Mouse (Mus musculus) intestine, embryonic 16.5 days (tissue): Measurements from ENCODE around the gene Parp1. TPM values are rescaled to one million over a fixed set of nuclear protein-coding genes. Genes with fewer than 3 reads are reported as not detected.
A peak's percentile ranks its signal among the peaks of the same experiment; 100 is the strongest.
"Not testable (repeated sequence)": the region's sequence is repeated elsewhere in the genome, so short reads cannot be mapped to it uniquely, and the experiment has no call there.

Experiments
- ATAC-seq: fragments of 200-750 bp; cut with Nextera tagmentation; 2 replicates; pipeline ENCODE4 v1.8.0; 2017; ENCODE audit warnings: moderate TSS enrichment, moderate library complexity
- H3K27ac ChIP-seq: fragments of 300-500 bp; sonication (generic); 2 replicates; pipeline ENCODE4 v1.5.1; 2014; ENCODE audit warnings: mild to moderate bottlenecking, low read length
- H3K27me3 ChIP-seq: fragments of 300-500 bp; sonication (generic); replicated peaks from 2 replicates; pipeline ENCODE4 v1.6.1; 2014; ENCODE audit warnings: low read length, control low read depth, mixed read lengths; ENCODE audit not compliant: control insufficient read depth, insufficient read depth
- H3K36me3 ChIP-seq: fragments of 300-500 bp; sonication (generic); 2 replicates; pipeline ENCODE4 v1.6.1; 2014; ENCODE audit warnings: low read length, control low read depth; ENCODE audit not compliant: control insufficient read depth, insufficient read depth
- H3K4me1 ChIP-seq: fragments of 300-500 bp; sonication (generic); 2 replicates; pipeline ENCODE4 v1.6.1; 2014; ENCODE audit warnings: low read length, control low read depth, mixed read lengths; ENCODE audit not compliant: control insufficient read depth, insufficient read depth
- H3K4me2 ChIP-seq: fragments of 300-500 bp; sonication (generic); 2 replicates; pipeline ENCODE4 v1.6.1; 2014; ENCODE audit warnings: low read depth, low read length, control low read depth
- H3K4me3 ChIP-seq: fragments of 300-500 bp; sonication (generic); 2 replicates; pipeline ENCODE4 v1.5.1; 2014; ENCODE audit warnings: mild to moderate bottlenecking, low read length
- H3K9ac ChIP-seq: fragments of 300-500 bp; sonication (generic); 2 replicates; pipeline ENCODE4 v1.6.1; 2014; ENCODE audit warnings: low read depth, low read length
- H3K9me3 ChIP-seq: fragments of 300-500 bp; sonication (generic); 2 replicates; pipeline ENCODE4 v1.6.1; 2016; ENCODE audit warnings: low read length, control low read depth; ENCODE audit not compliant: control insufficient read depth
- WGBS: fragments of 180-500 bp; shearing (Covaris S2); extraction: QIAGEN DNeasy Blood & Tissue Kit; methylation state at CpG from one replicate; pipeline ENCODE4 v1.1.7; 2014; 5-methylcytosine and 5-hydroxymethylcytosine counted together
- polyA plus RNA-seq: library from polyadenylated mRNA; unstranded; fragments of >200 nt; fragmentation: Nextera tagmentation; extraction: Ambion mirVana; gene quantifications from 2 replicates; pipeline ENCODE4 v1.2.1, GENCODE M21; 2015

Gene Parp1
- polyA plus RNA-seq, 1 experiment from 2014 or later: 93.8 TPM

GRCm38 (mm10) chr1:180571018-180571589, 2.4 kb downstream of the Parp1 start:
- ATAC-seq: no peak
- Histone ChIP-seq H3K27ac (no peak overlapping the region; the same call in 1 of the 2 replicates), H3K36me3 (peaks cover 4% of the 10 kb centered on the region; the same call in 1 of the 2 replicates), H3K4me3 (no peak overlapping the region), H3K9me3 (no peaks in the 10 kb centered on the region), H3K27me3 (no peaks in the 10 kb centered on the region), H3K9ac (peak overlapping the region; percentile 18; the same call in 1 of the 2 replicates), H3K4me2 (no peak overlapping the region), H3K4me1 (peaks cover 17% of the 10 kb centered on the region)
- WGBS: 71% methylated on average over 8 of the region's 8 CpGs

GRCm38 (mm10) chr1:180571721-180572120, 3.0 kb downstream of the Parp1 start:
- not testable (repeated sequence) for H3K4me3 ChIP-seq, H3K9me3 ChIP-seq, H3K36me3 ChIP-seq, H3K27me3 ChIP-seq, H3K4me2 ChIP-seq, H3K27ac ChIP-seq, ATAC-seq
- Histone ChIP-seq H3K9ac (0 out of 2 replicates have a peak overlapping the region, but pooled peaks have one; percentile 18), H3K4me1 (peaks cover 17% of the 10 kb centered on the region)
- WGBS: 83% methylated on average over 6 of the region's 6 CpGs

- WGBS: 85% methylated on average over 9 of the region's 9 CpGs
- no peaks in the 10 kb centered on the region for H3K27me3 ChIP-seq
- H3K4me3 ChIP-seq: no peak overlapping the region
- peaks cover 7% of the 10 kb centered on the region; the same call in 1 of the 2 replicates for H3K36me3 ChIP-seq
- H3K9me3 ChIP-seq: no peaks in the 10 kb centered on the region
- no peak overlapping the region for H3K27ac ChIP-seq
- peaks cover 17% of the 10 kb centered on the region for H3K4me1 ChIP-seq
- H3K4me2 ChIP-seq: no peak overlapping the region
- no peak overlapping the region for H3K9ac ChIP-seq
- ATAC-seq: no peak
These were observed 3.4 kb downstream of the Parp1 start for GRCm38 (mm10) chr1:180572154-180572553.

GRCm38 (mm10) chr1:180576524-180576923, 7.8 kb downstream of the Parp1 start:
- Histone ChIP-seq H3K27me3 (no peaks in the 10 kb centered on the region), H3K36me3 (peaks cover 14% of the 10 kb centered on the region; the same call in 1 of the 2 replicates), H3K27ac (no peak overlapping the region), H3K9me3 (no peaks in the 10 kb centered on the region), H3K9ac (no peak overlapping the region), H3K4me2 (no peak overlapping the region), H3K4me3 (no peak overlapping the region), H3K4me1 (no peaks in the 10 kb centered on the region)
- ATAC-seq: no peak
- WGBS: 83% methylated on average over 3 of the region's 3 CpGs

GRCm38 (mm10) chr1:180577837-180578236, 9.1 kb downstream of the Parp1 start:
- no peak overlapping the region for H3K4me3 ChIP-seq
- ATAC-seq: no peak
- peaks cover 15% of the 10 kb centered on the region for H3K36me3 ChIP-seq
- no peaks in the 10 kb centered on the region for H3K27me3 ChIP-seq
- no peak overlapping the region for H3K9ac ChIP-seq
- H3K27ac ChIP-seq: no peak overlapping the region
- H3K4me1 ChIP-seq: no peaks in the 10 kb centered on the region
- H3K4me2 ChIP-seq: no peak overlapping the region
- no peaks in the 10 kb centered on the region for H3K9me3 ChIP-seq
- WGBS: 83% methylated on average over 4 of the region's 4 CpGs

GRCm38 (mm10) chr1:180587792-180588442, 19.2 kb downstream of the Parp1 start:
- H3K9ac ChIP-seq: no peak overlapping the region
- no peaks in the 10 kb centered on the region for H3K27me3 ChIP-seq
- ATAC-seq: no peak
- H3K9me3 ChIP-seq: no peaks in the 10 kb centered on the region
- no peak overlapping the region for H3K4me3 ChIP-seq
- 91% methylated on average over 17 of the region's 17 CpGs for WGBS
- H3K27ac ChIP-seq: no peak overlapping the region
- no peaks in the 10 kb centered on the region for H3K4me1 ChIP-seq
- H3K36me3 ChIP-seq: peaks cover 37% of the 10 kb centered on the region
- H3K4me2 ChIP-seq: no peak overlapping the region

- Histone ChIP-seq H3K27me3 (no peaks in the 10 kb centered on the region), H3K27ac (no peak overlapping the region), H3K36me3 (peaks cover 11% of the 10 kb centered on the region), H3K4me1 (no peaks in the 10 kb centered on the region), H3K4me2 (no peak overlapping the region), H3K9me3 (no peaks in the 10 kb centered on the region), H3K4me3 (no peak overlapping the region), H3K9ac (no peak overlapping the region)
- WGBS: 85% methylated on average over 6 of the region's 6 CpGs
- ATAC-seq: no peak
These were observed 31.9 kb downstream of the Parp1 start for GRCm38 (mm10) chr1:180600578-180600977.

- ATAC-seq: no peak
- H3K4me1 ChIP-seq: no peaks in the 10 kb centered on the region
- no peaks in the 10 kb centered on the region for H3K27me3 ChIP-seq
- H3K4me2 ChIP-seq: no peak overlapping the region
- H3K9me3 ChIP-seq: no peaks in the 10 kb centered on the region
- peaks cover 10% of the 10 kb centered on the region for H3K36me3 ChIP-seq
- no peak overlapping the region for H3K9ac ChIP-seq
- 89% methylated on average over 6 of the region's 6 CpGs for WGBS
- H3K4me3 ChIP-seq: no peak overlapping the region
- H3K27ac ChIP-seq: no peak overlapping the region
These were observed 33.1 kb downstream of the Parp1 start for GRCm38 (mm10) chr1:180601806-180602205.

- H3K9ac ChIP-seq: no peak overlapping the region
- WGBS: 73% methylated on average over 4 of the region's 4 CpGs
- H3K4me2 ChIP-seq: no peak overlapping the region
- no peak overlapping the region for H3K27ac ChIP-seq
- no peak overlapping the region for H3K4me3 ChIP-seq
- no peaks in the 10 kb centered on the region for H3K4me1 ChIP-seq
- no peaks in the 10 kb centered on the region for H3K27me3 ChIP-seq
- peaks cover 9% of the 10 kb centered on the region; the same call in 1 of the 2 replicates for H3K36me3 ChIP-seq
- no peak for ATAC-seq
- no peaks in the 10 kb centered on the region for H3K9me3 ChIP-seq
These were observed 35.9 kb downstream of the Parp1 start for GRCm38 (mm10) chr1:180604579-180604978.
